Mouse (Mus musculus): ENCODE measurements around the gene Il23r. TPM values are rescaled to one million over a fixed set of nuclear protein-coding genes. Genes with fewer than 3 reads are reported as not detected.

Il23r gene
- polyA plus RNA-seq (2017; shearing (Covaris generic)): under 1 TPM in 1 of 2 experiments, not detected in 1; 0.27 TPM

DNA sequence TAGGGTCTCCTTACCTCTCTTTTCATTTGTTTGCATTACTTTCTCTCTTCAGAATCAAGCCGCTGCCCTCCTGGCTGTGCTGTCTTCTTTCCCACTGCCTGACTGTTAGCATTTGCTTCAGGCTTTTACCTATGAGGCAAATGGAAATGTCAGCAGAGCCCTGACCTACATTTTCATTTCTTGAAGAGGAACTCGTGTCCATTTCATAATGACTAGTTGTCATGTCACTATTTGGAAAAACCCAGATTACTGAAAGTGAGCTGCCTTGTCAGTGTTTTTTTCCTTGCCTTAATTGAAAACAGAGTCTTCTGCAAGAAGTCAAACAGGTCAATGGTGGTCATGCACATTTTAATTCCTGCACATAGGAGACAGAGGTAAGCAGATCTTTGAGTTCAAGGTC is at the start of gene Il23r:
Gene Il23r, minus strand, starts transcription at position 101 of the 400 bp plus-strand sequence.

DNA sequence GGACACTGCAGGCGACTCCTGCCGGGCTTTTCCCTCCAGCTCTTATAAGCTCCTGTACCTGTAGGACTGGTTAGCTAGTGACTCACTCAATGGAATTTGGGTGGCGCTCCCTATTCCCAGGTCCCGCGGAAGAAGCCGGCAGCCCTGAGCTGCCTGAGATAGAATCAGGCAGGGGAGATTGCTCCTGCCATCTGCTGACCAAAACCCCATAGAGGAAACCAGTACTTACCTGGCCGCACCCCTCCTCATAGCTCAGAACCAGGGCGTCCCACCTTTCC is 44.1 kb upstream of the Il23r start, which contains the start of gene Tacstd2:
Gene Tacstd2, minus strand, starts transcription at position 20 of the 278 bp plus-strand sequence.

DNA sequence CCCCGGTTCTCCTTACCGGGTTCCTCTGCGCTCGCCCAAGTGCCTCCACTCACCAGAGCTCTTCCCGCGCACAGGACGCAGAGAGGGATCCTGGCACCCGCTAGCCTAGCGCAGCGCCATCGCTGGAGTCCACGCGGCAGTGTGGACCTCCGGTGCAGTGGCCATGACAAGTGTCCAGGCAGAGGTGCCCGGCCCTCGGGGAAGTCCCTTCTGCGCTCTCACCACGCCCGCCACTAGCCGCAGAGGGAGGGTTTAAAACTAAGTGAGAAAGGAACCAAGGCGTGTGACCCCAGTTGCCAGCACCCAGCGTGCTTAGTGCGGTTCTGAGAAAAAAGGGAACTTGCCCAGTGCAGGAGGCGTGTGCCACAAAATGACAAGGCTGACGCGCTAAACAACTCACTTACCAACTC is 115.7 kb downstream of the Il23r start, which contains the start of gene Il12rb2:
Gene Il12rb2, minus strand, starts transcription at position 207 of the 410 bp plus-strand sequence.

Other genes starting within 250 kb of the Il23r start
- gene Il12rb2, start 115.7 kb downstream of the Il23r start, polyA plus RNA-seq (2017; shearing (Covaris generic)): 1 to 10 TPM in 1 of 2 experiments, under 1 TPM in 1; 0.86 to 1.4 TPM
- under 1 TPM in 1 of 2 experiments, not detected in 1; 0.10 TPM for gene Tacstd2, start 43.9 kb upstream of the Il23r start, polyA plus RNA-seq (2017; shearing (Covaris generic))